Mouse (Mus musculus): ENCODE measurements around the gene Ptprd. TPM values are rescaled to one million over a fixed set of nuclear protein-coding genes. Genes with fewer than 3 reads are reported as not detected.

The Ptprd gene
- total RNA-seq, 2 experiments from 2014 or later = 164 to 180 TPM

DNA sequence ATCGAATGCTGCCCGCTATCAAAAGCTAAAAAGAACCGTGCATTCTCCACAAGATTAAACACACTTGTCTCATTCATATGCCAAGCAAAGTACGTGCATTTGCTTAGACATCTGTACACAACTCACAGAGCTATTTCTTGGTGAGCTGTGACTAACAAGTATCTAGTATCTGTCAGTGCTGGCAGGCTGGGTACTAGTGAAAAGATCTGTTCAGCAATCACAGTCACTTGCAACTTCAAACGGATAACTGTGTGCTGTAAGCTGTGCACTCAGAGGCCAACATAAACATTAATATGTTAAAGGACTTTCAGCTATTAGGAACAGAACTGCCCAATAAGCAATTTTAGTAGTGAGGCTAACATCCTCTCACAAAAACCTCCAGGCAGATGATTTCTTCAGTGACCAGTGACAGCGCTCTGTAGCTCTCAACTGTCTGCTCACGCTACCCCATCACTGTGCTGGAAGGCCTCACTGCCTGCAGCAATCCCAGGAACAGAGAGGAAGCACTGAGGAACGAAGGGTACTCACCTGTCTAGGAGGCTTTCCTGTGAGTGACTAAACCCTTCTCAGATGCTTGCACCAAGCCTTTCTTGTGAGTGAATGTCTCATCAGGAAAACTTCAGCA, 1918.9 kb downstream of the Ptprd start:
- DNase-seq = no peak

DNA sequence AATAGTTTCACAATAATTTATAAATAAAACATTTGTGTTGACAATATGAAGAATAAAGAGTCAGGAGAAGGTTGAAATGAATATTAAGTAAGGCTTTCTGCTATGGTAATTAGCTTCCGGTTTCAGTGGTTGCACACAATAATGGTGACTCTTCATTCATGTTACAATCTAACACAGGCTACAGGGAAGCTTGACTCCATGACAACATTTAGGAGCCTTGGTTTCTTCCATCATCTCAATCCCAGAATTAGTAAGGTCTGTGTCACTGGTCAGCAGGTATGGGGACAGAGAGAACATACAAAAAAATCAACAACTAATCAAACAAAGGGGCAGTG, 1921.3 kb downstream of the Ptprd start:
- no peak for DNase-seq

DNA sequence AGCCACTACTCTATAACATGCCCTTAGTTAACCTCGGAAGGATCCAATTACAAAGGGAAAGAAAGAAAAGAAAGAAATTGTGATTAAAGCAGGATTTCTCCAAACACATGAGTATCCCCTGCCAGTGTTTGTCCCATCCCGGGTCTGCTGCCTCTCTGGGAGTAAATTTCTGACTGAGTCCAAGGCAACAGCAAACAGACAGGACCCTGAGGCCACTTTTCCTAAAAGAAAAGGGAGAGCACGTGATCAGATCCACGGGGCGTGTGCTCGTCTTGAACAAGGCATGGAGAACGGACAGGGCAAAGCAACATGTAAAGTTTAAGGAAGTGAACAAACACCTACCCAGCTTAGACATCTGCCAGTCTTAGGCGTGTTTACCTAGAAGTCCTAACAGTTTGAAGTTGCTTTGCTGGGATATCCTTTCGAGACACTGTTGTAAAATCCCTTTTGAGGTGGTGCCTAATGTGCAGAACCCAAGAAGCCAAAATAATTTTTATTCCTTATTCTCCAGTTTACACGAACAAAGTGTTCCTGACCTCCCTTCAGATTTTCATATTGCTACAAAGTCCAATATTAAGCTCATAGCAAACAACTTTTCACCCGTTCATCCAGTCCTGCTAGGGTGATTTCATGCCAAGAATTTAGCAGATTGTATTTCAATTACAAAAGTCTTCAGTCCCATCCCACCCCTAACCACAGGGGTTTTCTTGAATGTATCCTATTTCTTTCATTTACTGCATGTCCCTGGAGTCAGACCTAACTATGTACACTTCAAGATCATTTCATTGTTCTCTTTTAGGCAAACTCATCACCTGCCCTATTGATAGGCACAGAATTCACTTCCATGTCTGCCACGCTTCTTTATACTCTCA, 1921.9 kb downstream of the Ptprd start:
- DNase-seq = no peak

DNA sequence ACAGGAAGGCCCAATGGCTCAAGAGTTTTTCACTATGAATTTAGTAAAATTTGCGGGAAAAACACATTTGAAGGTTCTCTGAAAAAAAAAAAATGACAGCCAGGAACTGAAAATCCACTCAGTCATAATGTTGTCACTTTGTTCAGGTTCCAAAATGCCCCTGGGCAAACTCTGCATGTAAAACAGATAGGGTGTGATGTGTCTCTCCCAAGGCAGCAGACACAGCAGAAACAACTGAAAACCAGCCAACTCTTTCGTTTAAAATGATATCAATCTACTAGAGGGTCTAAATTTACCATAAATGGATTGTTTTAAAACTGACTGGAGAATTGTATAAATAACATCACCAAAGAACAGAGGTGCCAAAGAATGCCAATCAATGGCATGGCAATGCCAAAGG, 1925.7 kb downstream of the Ptprd start:
- no peak for DNase-seq

DNA sequence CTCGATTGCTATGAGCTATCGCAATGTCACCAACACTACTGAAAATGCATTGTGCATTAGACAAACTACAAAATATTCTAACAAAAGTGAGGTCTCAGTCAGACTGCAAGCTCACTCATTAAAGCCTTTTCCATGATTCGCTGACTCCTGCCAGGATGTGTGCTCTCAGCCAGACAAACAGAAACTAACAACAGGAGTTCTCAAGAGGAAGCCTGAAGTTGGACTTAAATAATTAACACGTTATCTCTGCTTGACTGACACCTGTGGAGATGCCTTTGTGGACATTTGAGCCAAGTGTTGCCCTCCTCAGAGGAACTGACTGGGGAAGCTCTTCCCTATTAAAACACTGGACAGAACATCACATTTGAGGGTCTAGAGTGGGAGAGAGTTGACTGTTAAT, 1928.9 kb downstream of the Ptprd start:
- DNase-seq = no peak

DNA sequence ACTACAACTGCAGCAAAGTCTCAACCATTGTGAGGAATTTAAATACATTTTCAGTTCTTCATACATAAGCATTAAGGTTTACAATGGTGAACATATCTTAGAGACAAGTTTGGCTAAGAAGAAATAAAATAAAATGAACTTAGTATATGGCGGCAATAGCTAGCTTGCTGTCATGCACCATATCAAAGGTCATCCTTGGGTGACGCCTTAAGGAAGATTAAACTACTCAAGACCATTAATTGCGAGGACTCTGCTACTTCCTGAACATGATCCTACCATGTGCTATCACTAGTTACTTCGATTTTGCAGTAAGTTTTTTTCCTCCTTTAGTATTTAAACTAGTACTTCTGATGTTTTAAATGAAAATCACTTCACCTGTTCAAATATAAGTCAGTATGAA, 1949.0 kb downstream of the Ptprd start:
- no peak for DNase-seq

DNA sequence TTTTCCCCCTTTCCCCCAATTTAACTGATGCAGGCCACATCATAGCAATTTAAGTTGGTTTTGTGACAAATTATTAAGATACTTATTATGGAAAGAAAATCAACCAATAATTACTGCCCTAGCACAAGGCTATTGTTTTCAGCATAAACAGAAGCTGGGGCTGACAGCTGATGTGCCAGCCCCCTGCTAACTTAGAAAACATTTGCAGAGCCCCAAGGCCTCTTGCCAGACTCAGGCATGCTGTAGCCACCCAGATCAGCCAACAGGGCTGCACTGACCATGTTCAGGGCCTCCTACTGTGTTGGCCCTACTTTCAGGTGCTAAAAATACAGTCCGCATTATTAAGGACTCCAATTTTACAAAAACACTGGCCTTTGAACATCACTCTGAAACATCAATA, 1951.1 kb downstream of the Ptprd start:
- DNase-seq = no peak

DNA sequence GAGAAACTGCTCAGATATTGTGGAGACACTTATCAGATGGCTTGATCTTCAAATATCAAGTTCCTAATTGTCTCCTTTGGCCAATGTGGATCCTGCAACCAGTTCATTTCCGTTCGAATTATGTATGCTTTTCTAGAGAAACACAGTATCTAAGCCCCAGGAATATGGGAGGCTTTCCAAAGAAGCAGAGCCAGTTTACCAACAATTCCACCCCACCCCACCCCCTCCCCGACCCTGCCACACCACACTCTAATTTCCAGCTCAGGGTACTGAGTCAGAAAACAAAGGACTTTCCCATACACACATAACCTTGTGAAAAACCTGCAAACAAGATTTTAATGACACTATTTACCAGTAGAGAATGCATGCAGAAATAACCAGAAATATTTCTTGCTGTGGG, 1951.5 kb downstream of the Ptprd start:
- DNase-seq = no peak

DNA sequence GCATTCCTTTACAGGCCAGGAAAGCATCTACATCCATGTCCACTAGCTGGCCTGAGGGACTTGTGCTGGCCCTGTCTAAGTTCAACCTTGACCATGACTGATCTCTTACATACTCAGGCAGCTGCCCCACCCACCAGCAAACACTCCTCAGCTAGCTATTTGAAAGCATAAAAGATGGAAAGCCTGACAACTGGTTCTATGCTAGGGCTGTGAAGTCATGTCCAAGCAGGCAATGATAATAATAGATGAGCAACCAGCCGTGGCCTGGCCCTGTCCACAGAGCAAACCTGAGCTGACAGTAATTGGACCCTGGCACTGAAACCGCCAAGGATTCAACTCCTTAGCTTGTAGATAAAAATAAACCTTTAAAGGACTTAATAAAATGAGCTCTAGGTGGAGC, 1952.1 kb downstream of the Ptprd start:
- DNase-seq = no peak

DNA sequence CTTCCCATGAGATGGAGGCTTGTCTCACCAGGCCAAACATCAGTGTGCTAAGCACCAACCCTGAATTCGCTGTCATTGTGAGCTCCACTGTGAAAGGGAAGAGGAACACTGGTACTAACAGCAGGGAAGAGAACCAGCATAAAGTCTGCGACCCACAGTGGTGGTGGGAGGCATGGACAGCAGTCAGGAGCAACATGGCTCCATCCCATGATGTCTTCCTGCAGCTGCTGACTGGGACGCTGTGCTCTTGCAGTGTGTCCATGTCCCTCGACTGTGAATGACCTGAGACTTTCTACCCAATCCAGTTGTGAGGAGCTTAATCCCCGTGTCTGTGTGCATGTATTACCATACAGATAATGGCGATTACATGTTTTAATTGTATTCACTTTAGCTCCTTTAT, 1967.4 kb downstream of the Ptprd start:
- no peak for DNase-seq

DNA sequence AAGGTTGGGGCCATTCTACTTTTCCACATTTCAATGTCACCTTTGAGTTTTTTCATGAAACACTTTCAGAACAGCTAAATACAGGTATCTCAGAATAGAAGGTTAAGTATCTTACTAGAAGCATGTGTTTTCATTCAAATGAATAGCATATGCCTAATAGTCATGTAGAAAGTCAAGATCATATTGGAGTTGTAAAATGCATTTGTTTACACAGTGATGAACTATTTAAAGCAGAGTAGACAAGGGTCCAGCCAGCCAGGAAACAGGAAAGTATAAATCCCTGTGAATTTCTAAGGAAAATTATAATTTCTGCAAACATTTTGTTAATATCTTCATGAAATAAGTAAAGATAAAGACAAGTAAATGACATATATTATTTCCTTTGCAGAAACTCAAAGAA, 1970.2 kb downstream of the Ptprd start:
- no peak for DNase-seq

DNA sequence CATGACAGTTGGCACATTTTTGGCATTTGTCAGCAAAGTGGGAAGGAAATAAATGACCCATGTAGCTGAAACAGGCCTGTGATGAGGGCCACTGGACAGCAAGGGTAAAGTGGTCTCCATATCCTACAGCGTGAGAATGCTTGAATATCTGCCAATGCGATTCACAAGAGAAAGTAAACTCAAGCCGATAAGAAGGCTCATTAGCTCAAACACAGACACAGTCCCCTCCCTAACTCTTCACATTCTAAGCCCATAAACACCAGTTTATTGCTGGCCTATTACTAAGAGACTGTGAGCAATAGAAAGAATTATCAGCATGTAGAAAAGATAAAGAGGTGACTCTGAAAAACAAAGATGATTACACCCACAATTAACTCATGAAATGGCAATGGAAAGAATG, 1970.6 kb downstream of the Ptprd start:
- no peak for DNase-seq

DNA sequence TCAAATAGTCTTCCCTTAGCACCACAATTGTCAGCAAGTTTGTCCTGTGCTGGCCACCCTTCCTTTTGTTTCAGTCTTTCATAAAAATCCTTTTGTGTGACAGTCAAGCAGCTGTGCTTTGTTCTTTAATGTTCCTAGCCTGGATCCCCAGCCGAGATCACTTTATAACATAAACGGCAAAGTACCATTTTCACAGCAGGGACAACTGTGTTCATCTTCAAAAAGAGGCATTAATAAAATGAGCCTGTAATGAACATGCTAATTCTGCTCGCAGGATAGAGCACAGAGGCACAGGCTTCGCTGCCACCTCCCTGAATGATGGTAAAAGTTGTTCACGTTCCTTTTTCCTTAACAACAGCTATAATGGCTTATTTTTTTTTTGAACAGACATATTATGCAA, 1972.7 kb downstream of the Ptprd start:
- no peak for DNase-seq

DNA sequence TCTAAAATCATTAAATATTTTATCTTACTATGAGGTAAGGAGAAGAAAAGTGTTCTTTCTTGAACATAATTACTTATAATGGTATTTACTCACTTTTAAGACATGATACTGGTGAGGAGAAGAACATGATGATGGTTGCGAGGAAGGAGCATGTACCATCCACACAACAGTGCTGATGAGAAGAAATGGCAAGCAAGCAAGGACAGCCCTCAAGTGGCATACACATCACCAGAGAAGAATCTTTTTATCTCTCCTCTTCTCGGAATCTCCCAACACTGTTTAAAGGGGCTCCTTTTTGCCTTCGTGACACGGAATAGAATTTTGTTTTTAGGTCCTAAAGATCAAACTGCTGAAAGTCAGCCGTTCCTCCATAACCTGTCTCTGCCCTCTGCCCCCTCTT, 1973.2 kb downstream of the Ptprd start:
- DNase-seq = no peak

DNA sequence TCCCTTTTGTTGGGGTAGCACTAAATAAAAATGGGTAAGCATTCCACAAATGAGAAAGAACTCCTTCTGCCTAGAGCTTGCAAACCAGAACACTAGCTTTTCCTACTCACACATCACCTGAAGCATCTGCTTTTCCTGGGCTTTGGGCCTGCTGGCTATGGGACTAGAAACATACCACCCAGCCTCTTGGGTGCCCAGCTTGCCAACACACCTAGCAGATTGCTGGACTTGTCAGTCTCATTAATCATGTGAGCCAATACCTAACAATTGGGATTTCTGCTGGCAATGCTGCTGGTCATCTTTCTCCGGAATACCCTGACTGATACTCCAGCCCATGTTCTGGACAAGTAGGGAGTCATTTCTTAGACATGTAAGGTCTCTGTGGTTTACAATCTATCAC, 1973.9 kb downstream of the Ptprd start:
- no peak for DNase-seq

DNA sequence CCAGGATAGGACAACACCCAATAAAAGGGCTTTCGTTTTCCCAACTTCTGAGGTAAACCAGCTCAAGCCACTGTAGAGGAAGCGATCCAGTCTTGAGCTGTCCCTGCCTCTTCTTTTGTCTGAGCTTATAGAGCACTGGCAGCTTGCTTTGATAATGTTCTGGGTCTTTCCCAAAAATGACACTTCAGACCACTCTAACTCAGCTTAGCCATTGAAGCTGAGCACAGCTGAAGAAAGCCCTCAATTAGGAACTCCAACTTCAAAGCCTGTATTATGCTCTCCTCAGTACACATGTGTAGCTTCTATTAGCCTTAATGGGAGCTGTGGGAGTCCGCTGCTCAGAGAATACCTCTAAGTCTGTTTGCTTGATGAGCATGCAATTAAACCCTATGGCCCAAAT, 1988.0 kb downstream of the Ptprd start:
- no peak for DNase-seq

DNA sequence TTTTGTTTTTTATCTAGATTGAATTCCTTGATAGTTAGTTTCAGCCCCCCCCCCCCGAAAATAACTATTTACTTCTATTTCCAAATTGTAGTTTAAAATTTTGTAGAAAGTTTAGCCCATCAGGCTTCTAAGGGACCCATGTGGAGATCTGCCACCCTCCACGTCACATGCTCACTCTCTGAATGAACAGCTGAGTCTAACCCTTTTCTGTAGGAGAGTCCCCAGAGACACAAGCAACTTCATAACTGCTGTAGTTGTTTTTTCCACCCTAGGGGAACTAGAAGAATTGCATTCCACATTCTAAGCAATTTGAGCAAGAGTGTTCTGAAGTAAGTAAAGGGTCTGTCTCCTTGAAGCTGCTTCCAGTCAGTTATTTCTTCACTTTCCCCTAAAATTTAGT, 1989.2 kb downstream of the Ptprd start:
- no peak for DNase-seq

DNA sequence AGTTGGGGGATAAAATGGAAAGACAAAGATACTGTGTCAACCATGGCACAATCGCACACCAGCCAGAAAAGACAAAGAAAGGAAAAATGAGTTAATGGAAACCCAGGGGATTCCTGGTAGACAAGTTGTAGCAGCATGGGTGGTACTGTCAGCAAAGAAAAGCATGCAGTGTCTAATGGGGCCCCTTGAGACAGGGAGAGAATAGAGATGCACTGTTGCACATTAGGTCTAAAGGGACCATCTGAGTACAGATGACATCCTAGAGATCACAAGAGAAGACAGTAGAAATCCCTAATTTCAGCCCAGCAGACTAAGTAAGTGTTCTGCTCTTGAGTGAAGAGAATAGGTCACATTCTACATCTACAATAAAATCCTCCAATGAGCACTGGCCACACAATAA, 1993.7 kb downstream of the Ptprd start:
- DNase-seq = no peak

DNA sequence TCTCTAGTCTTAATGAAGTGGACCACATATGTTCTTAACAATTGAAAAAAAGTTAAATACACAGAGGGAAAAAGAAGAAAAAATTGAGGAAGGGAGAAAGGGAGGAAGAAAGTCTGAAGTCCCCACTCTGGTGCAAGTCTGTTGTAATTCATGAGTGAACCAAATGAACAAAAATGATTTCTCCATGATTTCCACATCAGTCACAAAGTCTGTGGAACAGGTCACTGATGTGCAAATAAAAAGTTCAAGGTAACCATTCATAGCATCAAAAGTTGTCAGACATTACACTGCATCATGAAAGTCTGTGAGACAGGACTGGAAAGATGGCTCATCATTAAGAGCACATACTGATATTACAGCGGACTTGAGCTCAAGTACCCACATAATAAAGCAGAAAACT, 1996.6 kb downstream of the Ptprd start:
- DNase-seq = no peak

DNA sequence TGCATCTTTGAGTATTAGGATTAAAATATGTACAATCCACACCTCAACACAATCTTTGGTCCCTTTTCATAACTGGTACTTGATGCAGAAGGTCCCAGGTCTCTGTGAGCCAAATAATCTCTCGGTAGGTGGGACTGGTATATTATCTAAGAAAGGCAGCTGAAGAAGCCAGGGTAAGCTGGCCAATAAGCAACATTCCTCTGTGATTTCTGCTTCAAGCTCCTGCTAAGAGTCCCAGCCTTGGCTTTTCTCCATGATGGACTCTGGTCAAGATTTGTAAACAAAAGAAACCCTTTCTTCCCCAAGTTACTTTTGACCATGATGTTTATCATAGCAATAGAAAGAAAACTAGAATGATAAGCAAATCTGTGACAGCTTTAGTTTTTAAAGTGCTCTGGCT, 2012.4 kb downstream of the Ptprd start:
- no peak for DNase-seq

DNA sequence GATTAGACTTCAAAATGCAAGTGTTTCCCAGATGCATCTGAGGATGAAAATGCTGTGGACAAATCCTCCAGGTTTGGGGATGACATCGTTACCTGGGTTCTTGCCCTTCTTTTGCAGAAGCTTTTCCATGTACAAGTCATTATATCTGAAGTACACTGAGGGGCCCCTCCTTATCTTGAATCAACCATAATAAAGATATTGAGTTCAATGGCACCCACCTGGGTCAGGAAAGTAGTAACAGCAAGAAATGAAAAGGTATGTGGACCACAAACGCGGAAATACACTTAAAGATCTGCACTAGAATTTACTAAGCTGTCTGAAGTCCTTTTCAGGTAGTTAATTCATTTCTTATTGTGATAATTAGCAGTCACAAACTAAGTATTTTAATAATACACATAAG, 2017.0 kb downstream of the Ptprd start:
- DNase-seq = no peak

DNA sequence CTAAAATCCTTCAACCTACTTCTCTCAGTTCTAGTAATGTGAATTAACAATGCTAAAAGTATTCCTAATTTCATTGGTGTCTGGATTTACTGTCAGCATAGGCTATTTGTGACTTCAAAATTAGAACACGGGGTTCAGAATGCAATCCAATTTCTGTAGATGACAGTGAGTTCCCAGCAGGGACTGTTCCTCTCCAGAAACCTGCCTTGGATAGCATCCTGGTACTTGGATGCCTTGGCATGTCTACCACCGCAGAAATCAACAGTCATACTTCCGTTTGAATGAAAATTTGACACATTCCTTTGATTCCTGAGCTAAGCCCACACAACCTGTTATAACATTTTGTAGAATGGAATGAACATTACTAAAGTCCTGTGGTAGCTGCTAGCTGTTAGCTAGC, 2018.3 kb downstream of the Ptprd start:
- DNase-seq = peak in 1 of 2 experiments; percentile 21

DNA sequence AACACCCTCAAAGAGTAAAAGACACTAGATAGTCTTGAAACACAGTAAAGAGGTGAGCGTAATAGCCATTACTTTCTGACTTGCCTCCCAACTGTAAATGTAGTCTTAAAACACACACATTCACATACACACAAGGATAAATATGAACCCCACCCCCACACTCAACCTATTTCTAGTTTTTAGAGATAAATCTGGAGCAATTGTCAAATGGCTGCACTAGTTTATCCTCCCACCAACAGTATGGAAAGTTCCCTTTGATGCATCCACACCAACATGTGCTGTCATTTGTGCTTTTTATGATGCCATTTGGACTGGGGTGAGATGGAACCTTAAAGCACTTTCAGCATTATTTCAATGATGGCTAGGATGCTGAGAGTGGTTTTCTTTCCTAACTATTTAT, 2019.7 kb downstream of the Ptprd start:
- DNase-seq = no peak

DNA sequence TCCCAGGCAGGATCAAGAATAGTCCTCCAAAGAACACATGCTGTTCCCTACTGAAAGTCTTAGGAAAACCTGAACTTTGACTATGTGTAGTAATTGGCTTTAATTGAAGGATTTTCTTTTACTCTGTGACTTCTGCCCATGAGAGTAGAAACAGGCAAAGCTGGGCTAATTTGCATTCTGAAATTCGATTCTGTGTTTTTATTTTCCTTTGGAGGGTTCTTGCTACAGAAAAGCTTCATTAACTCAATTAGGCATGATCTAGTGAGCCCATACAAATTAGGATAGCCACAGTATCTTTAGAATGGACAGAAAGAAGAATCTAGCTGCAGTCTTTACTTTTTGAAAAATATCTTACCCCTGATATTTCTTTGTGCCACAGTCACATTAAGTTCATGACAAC, 2021.0 kb downstream of the Ptprd start:
- DNase-seq = no peak

DNA sequence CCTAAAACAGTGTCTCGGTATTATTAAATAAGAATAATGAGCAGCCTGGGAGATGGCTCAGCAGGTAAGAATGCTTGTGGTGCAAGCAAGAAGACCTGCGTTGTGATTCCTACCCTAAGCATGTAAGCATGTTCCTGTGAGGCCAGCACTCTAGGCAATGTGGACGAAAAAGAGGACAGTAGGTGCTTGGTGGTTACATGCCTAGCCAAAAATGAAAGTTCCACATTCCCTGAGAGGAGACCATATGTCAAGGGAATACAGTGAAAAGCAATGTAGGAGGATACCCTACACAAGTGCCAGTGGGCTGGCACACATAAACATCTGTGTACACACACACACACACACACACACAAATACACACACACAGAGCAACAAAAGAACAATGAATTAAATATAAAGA, 2028.7 kb downstream of the Ptprd start:
- no peak for DNase-seq

All from layer of hippocampus, postnatal 36 days (tissue).